Mouse (Mus musculus): ENCODE results near the gene Akr1c13.

Akr1c13 gene

DNA sequence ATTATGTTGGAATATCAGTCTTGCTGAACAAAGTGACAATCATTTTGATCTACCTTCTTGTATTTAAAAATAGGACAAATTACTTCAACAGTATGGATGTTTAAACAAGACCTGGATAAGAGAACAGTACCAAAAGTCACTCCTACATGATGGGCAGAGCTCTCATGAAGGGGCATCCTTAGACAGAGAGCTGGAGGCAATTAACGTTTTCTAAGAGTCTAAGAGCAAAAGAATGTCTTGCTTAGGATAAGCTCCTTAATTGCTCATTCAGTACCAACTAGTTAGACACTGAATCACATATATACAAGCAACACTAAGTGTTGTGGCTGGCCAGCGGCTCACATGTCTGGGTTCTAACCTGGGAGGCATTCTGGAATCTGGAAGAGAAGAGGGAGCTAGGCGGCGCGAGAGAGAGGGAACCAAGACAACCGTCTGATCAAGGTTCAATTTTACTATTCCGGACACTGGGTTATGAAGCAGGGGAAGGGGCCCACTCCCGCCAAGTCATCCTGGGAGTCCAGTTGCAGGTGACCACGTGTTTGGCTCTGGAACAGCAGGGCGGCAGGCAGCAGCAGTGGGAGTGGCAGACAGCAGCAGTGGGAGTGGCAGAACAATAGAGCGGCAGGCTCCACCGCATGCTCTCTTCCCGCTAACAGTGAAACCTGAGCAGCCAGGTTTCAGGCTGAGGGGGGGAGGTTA is 54.1 kb downstream of the Akr1c13 start:
- peak; percentile 12 for DNase-seq

DNA sequence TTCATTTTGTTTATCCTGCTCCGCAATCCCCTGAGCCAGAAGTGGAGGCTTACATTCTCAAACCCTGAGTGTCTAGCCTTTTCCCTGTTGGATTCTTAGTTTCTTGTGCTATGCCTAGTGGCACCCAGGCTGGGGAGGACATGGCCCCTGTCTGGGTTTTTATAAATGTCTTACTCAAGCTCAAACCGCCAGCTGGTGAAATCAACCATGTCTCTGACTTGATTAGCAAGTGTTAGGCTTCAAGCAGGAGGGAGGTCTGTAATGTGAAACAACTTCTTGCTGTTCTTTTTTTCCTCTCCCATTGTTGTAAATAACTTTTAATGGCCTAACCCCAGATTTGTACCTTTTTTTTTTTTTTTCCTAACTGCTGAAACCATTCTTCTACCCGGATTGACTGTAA is 58.4 kb downstream of the Akr1c13 start:
- DNase-seq: no peak
